Mouse (Mus musculus) liver, adult 2 months (tissue): ENCODE measurements around the gene Morc3. TPM values are rescaled to one million over a fixed set of nuclear protein-coding genes. Genes with fewer than 3 reads are reported as not detected.
A peak's percentile ranks its signal among the peaks of the same experiment; 100 is the strongest.

Experiments used
- DNase-seq: peaks from one replicate; pipeline ENCODE4 v3.0.0-alpha.2; 2011; ENCODE audit warnings: low read depth, low spot score; ENCODE audit errors: extremely low read depth
- H3K27ac ChIP-seq: fragments of 200-500 bp; replicated peaks from 2 replicates; pipeline ENCODE4 v1.5.1; 2012; ENCODE audit warnings: low read depth, mild to moderate bottlenecking, control low read depth, inconsistent platforms, low read length; ENCODE audit not compliant: insufficient read depth
- H3K27me3 ChIP-seq: fragments of 200-500 bp; 2 replicates; pipeline ENCODE4 v1.6.1; 2012; ENCODE audit warnings: mild to moderate bottlenecking, moderate library complexity, low read length, inconsistent platforms; ENCODE audit not compliant: control insufficient read depth, insufficient read depth
- H3K36me3 ChIP-seq: fragments of 200-500 bp; 2 replicates; pipeline ENCODE4 v1.6.1; 2012; ENCODE audit warnings: low read length, inconsistent platforms; ENCODE audit not compliant: control insufficient read depth, insufficient read depth
- H3K4me1 ChIP-seq: fragments of 200-500 bp; 2 replicates; pipeline ENCODE4 v1.6.1; 2011; ENCODE audit warnings: low read length; ENCODE audit not compliant: control insufficient read depth, insufficient read depth
- H3K4me3 ChIP-seq: fragments of 200-500 bp; 2 replicates; pipeline ENCODE4 v1.5.1; 2011; ENCODE audit warnings: low read depth, mild to moderate bottlenecking, control low read depth, low read length, moderate library complexity; ENCODE audit not compliant: insufficient read depth
- H3K79me2 ChIP-seq: fragments of 200-500 bp; 2 replicates; pipeline ENCODE4 v1.6.1; 2012; ENCODE audit warnings: inconsistent platforms, mild to moderate bottlenecking, low read length, moderate library complexity; ENCODE audit not compliant: control insufficient read depth, insufficient read depth
- H3K9ac ChIP-seq: fragments of 200-500 bp; 2 replicates; pipeline ENCODE4 v1.6.1; 2012; ENCODE audit warnings: low read depth, mild to moderate bottlenecking, control low read depth, inconsistent platforms, low read length
- CTCF ChIP-seq: fragments of 200-500 bp; IDR thresholded peaks from 2 replicates; pipeline ENCODE4 v1.5.1; 2011; ENCODE audit warnings: low read depth, low read length, control low read depth
- POLR2A ChIP-seq: fragments of 200-500 bp; IDR thresholded peaks from 2 replicates; pipeline ENCODE4 v1.6.1; 2011; ENCODE audit warnings: low read length, control low read depth; ENCODE audit not compliant: insufficient read depth; ENCODE audit errors: extremely low read depth
- WGBS: fragments of 180-500 bp; shearing (Covaris S2); methylation state at CpG from one replicate; pipeline ENCODE4 v1.1.7; 2018; 5-methylcytosine and 5-hydroxymethylcytosine counted together
- polyA plus RNA-seq: library from polyadenylated mRNA; depleted of rRNA; stranded (reverse); fragments of >200 nt; gene quantifications from 2 replicates; pipeline ENCODE4 v1.2.3, GENCODE M21; 2012
- total RNA-seq: library from RNA; depleted of rRNA; stranded (reverse); fragments of >200 nt; gene quantifications from 2 replicates; pipeline ENCODE4 v1.2.3, GENCODE M21; 2014

Gene Morc3
- total and polyA plus RNA-seq, 2 experiments, result 2.7 to 26.8 TPM

GRCm38 (mm10) chr16:93908196-93908595 is 76.3 kb downstream of the Morc3 start:
- Histone ChIP-seq H3K4me1 (peaks cover 3% of the 10 kb centered on the region; the same call in 1 of the 2 replicates), H3K36me3 (no peaks in the 10 kb centered on the region), H3K27ac (no peak overlapping the region), H3K9ac (no peak overlapping the region), H3K4me3 (no peak overlapping the region), H3K27me3 (no peaks in the 10 kb centered on the region), H3K79me2 (no peaks in the 10 kb centered on the region)
- WGBS, result 94% methylated on average over 8 of the region's 8 CpGs
- TF ChIP-seq POLR2A, result no peak
- TF ChIP-seq CTCF, result no peak
- DNase-seq, result no peak

GRCm38 (mm10) chr16:93909936-93910335 is 78.0 kb downstream of the Morc3 start:
- no peak overlapping the region for H3K4me3 ChIP-seq
- no peaks in the 10 kb centered on the region for H3K27me3 ChIP-seq
- H3K4me1 ChIP-seq, result peaks cover 6% of the 10 kb centered on the region
- no peak overlapping the region for H3K9ac ChIP-seq
- H3K36me3 ChIP-seq, result no peaks in the 10 kb centered on the region
- no peak overlapping the region for H3K27ac ChIP-seq
- TF ChIP-seq CTCF (no peak), POLR2A (no peak)
- no peak for DNase-seq
- no peaks in the 10 kb centered on the region for H3K79me2 ChIP-seq
- 40% methylated on average over 3 of the region's 3 CpGs for WGBS

GRCm38 (mm10) chr16:93910735-93911665 is 79.1 kb downstream of the Morc3 start:
- Histone ChIP-seq H3K27ac (no peak overlapping the region), H3K9ac (no peak overlapping the region), H3K27me3 (no peaks in the 10 kb centered on the region), H3K79me2 (no peaks in the 10 kb centered on the region), H3K4me1 (peaks cover 6% of the 10 kb centered on the region), H3K36me3 (no peaks in the 10 kb centered on the region), H3K4me3 (no peak overlapping the region)
- no peak for DNase-seq
- 76% methylated on average over 28 of the region's 28 CpGs for WGBS
- TF ChIP-seq POLR2A (no peak), CTCF (no peak)

- WGBS, result 21% methylated on average over 5 of the region's 5 CpGs
- H3K9ac ChIP-seq, result no peak overlapping the region
- peak; percentile 47 for DNase-seq
- H3K79me2 ChIP-seq, result no peaks in the 10 kb centered on the region
- no peaks in the 10 kb centered on the region for H3K36me3 ChIP-seq
- no peaks in the 10 kb centered on the region for H3K27me3 ChIP-seq
- no peak overlapping the region for H3K4me3 ChIP-seq
- peaks cover 6% of the 10 kb centered on the region for H3K4me1 ChIP-seq
- TF ChIP-seq POLR2A, result no peak
- no peak for TF ChIP-seq CTCF
- H3K27ac ChIP-seq, result no peak overlapping the region
Measured at GRCm38 (mm10) chr16:93912158-93912557, 80.2 kb downstream of the Morc3 start.

GRCm38 (mm10) chr16:93912808-93913207 is 80.9 kb downstream of the Morc3 start:
- Histone ChIP-seq H3K27ac (no peak overlapping the region), H3K27me3 (no peaks in the 10 kb centered on the region), H3K4me3 (no peak overlapping the region), H3K4me1 (peaks cover 6% of the 10 kb centered on the region), H3K9ac (no peak overlapping the region), H3K79me2 (no peaks in the 10 kb centered on the region), H3K36me3 (no peaks in the 10 kb centered on the region)
- no peak for DNase-seq
- TF ChIP-seq POLR2A (no peak), CTCF (no peak)
- 47% methylated on average over 3 of the region's 3 CpGs for WGBS
